Mouse (Mus musculus) limb, embryonic 11.5 days (tissue): ENCODE measurements at regions not wholly inside any gene's neighbourhood (a gene's known extent, or its start where the extent isn't known, plus 50 kb on each side); places are given as distances from the start of the nearest gene placed in this dataset.
A peak's percentile ranks its signal among the peaks of the same experiment; 100 is the strongest.

Experiments used
- ATAC-seq: fragments of 200-750 bp; cut with Nextera tagmentation; 2 replicates; pipeline ENCODE4 v1.8.0; 2017; ENCODE audit warnings: low read depth; ENCODE audit not compliant: insufficient number of reproducible peaks, low FRiP score, low TSS enrichment
- DNase-seq: peaks from one replicate; pipeline ENCODE4 v3.0.0-alpha.2; 2015; ENCODE audit warnings: low spot score
- H3K27ac ChIP-seq: fragments of 300-500 bp; sonication (generic); replicated peaks from 2 replicates; pipeline ENCODE4 v1.5.1; 2014; ENCODE audit warnings: low read depth, mild to moderate bottlenecking, low read length
- H3K27me3 ChIP-seq: fragments of 300-500 bp; sonication (generic); 2 replicates; pipeline ENCODE4 v1.6.1; 2014; ENCODE audit warnings: mild to moderate bottlenecking, low read length, mixed read lengths; ENCODE audit not compliant: control insufficient read depth, insufficient read depth
- H3K36me3 ChIP-seq: fragments of 300-500 bp; sonication (generic); 2 replicates; pipeline ENCODE4 v1.6.1; 2014; ENCODE audit warnings: mild to moderate bottlenecking, low read length, moderate library complexity, mixed read lengths; ENCODE audit not compliant: control insufficient read depth, insufficient read depth
- H3K4me1 ChIP-seq: fragments of 300-500 bp; sonication (generic); 2 replicates; pipeline ENCODE4 v1.6.1; 2014; ENCODE audit warnings: low read length, mixed read lengths; ENCODE audit not compliant: control insufficient read depth, insufficient read depth
- H3K4me2 ChIP-seq: fragments of 300-500 bp; sonication (generic); 2 replicates; pipeline ENCODE4 v1.6.1; 2014; ENCODE audit warnings: low read depth, mild to moderate bottlenecking, moderate library complexity; ENCODE audit not compliant: severe bottlenecking
- H3K4me3 ChIP-seq: fragments of 300-500 bp; sonication (generic); 2 replicates; pipeline ENCODE4 v1.5.1; 2014; ENCODE audit warnings: low read depth, low read length
- H3K9ac ChIP-seq: fragments of 300-500 bp; sonication (generic); 2 replicates; pipeline ENCODE4 v1.6.1; 2014; ENCODE audit warnings: mild to moderate bottlenecking, low read length
- H3K9me3 ChIP-seq: fragments of 300-500 bp; sonication (generic); 2 replicates; pipeline ENCODE4 v1.6.1; 2016; ENCODE audit warnings: low read length; ENCODE audit not compliant: control insufficient read depth
- WGBS: fragments of 180-500 bp; shearing (Covaris S2); extraction: QIAGEN DNeasy Blood & Tissue Kit; methylation state at CpG from one replicate; pipeline ENCODE4 v1.1.7; 2014; 5-methylcytosine and 5-hydroxymethylcytosine counted together

DNA sequence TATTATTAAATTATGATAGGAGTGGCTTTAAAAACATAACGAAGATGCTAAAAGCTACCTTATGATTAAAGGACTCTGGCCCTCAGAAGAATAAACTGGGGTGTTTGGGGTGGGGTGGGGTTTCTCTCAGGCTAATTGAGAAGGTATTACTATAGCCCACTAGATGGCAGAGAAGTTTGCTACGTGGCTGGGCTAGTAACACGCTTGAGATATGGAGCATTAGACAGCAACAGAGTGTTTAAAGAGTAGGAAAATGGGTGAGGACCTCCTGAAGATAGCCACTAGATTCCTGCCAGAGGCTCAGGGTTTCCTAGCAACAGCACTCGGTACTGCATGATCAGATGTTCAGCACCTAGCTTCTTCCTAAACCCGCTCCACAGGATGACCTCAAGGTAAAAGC, 76.7 kb upstream of the Gpc5 start:
- Histone ChIP-seq H3K4me1 (no peaks in the 10 kb centered on the region), H3K27me3 (no peaks in the 10 kb centered on the region), H3K4me2 (no peak overlapping the region), H3K36me3 (no peaks in the 10 kb centered on the region), H3K27ac (no peak overlapping the region), H3K9me3 (no peaks in the 10 kb centered on the region), H3K9ac (no peak overlapping the region), H3K4me3 (no peak overlapping the region)
- no peak for ATAC-seq
- 52% methylated on average over 5 of the region's 5 CpGs for WGBS
- DNase-seq: no peak

DNA sequence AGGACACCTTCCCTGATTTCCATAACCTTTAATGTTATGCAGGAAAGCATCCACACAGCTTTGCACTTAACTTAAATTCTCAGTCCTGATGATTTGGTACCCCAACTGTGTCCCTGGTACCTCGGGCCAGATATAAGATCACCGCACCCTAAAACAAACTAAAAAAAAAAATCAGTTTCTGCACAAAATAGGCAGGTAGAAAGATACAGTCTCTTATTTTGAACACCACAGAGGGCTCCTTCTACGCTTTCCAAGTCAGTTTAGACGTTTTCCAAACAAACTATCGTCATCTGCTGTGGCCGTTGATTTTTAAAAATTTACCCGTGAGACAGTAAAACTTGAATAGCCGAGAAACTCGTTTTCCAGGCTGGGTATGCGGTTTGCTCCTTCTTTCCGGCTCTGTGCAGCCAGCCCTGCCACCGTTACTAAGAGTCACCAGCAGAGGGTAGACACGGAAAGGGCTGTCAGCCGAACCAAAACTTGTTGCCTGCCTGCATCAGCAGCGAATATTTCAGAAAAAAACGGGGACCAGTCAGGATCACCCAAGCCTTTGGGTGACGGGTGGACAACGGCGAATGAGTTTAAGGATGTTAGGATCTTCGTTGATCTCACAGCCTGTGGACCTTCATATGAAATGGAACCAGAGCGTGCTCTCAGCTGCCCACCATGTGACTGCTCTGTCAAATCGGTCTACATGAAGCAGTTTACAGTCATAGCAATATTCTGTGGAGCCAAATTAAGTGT, 74.4 kb upstream of the Gpc5 start:
- H3K9ac ChIP-seq: no peak overlapping the region
- H3K9me3 ChIP-seq: no peaks in the 10 kb centered on the region
- whole genome bisulfite sequencing: 25% methylated on average over 22 of the region's 22 CpGs

DNA sequence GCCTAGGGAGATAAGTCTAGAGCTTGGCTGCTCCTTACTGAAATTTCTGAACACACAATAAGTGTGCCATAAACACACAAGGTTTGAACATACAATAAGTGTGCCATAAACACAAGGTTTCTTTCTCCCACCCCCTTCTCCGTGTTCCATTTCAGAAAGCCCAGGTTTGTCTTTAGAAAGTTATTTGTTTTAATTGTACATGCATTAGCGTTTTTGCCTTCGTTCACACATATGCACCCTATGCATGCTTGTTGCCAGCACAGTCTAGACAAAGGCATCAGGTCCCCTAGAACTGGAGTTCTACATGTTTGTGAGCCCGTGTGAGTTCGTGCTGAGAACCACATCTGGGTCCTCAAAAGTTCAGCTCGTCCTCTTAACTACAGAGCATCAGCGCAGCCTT, 64.0 kb upstream of the Gpc5 start:
- H3K4me1 ChIP-seq: no peaks in the 10 kb centered on the region
- DNase-seq: no peak
- H3K27ac ChIP-seq: no peak overlapping the region
- H3K36me3 ChIP-seq: no peaks in the 10 kb centered on the region
- H3K9ac ChIP-seq: no peak overlapping the region
- H3K9me3 ChIP-seq: no peaks in the 10 kb centered on the region
- no peak for ATAC-seq
- no peak overlapping the region for H3K4me2 ChIP-seq
- 88% methylated on average over 7 of the region's 7 CpGs for WGBS
- H3K27me3 ChIP-seq: no peaks in the 10 kb centered on the region
- no peak overlapping the region for H3K4me3 ChIP-seq

More for the DNA sequence above, 74.4 kb upstream of the Gpc5 start:
- Histone ChIP-seq H3K36me3 (no peaks in the 10 kb centered on the region), H3K27me3 (no peaks in the 10 kb centered on the region), H3K27ac (no peak overlapping the region), H3K4me2 (peak overlapping the region; percentile 30), H3K4me1 (no peaks in the 10 kb centered on the region), H3K4me3 (no peak overlapping the region)
- ATAC-seq (peak; percentile 75; the same call in 1 of the 2 replicates), DNase-seq (peak; percentile 74)

DNA sequence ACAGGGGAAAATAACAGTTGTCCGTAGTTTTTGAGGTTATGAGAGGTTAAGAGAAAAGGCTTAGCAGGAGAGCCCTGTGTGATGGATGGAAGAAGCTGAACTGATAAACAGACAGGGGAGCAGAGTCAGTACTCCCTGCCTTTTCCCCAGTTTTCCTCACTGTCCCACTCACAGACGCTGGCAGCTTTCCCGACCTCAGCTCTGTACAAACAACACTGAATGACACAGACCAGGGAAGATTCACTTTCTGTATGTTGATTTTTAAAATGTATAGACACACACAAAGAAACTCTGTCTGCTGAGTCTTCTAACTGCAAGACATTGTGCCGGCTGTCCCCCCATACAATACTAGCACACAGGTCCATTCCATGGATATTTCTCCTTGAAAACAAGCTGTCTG, 60.3 kb upstream of the Gpc5 start:
- 73% methylated on average over 4 of the region's 4 CpGs for WGBS
- Histone ChIP-seq H3K36me3 (no peaks in the 10 kb centered on the region), H3K27me3 (no peaks in the 10 kb centered on the region), H3K9ac (no peak overlapping the region), H3K27ac (no peak overlapping the region), H3K4me2 (no peak overlapping the region), H3K4me3 (no peak overlapping the region), H3K9me3 (no peaks in the 10 kb centered on the region), H3K4me1 (no peaks in the 10 kb centered on the region)
- DNase-seq (no peak), ATAC-seq (no peak)

DNA sequence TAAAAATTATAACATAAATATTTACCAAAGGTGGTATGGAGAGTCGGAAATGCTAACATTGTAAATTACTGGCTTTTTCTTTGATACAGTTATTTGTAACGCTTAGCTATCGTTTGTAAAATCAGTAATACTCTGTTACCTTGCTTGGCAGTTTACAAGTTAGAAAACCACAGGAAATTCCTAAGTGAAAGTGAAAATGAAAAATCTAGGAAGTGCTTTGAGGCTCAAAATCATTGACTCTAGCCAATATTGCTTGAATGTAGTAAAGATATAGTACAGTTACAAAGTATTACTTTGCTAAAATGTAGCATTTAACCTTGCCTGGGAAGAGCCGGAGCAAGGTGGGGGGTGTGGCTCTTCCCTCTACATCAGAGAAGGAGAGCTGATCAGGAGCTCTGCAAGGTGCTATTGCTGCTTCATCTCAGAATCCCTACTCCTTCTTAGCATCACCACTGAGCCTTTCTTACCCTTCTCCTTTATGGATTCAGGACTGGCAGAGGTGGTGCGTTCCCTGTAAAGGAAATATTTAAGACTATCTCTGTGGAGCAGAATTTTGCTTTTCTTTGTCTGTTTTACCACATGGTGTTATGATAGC, 58.5 kb upstream of the Gpc5 start:
- WGBS: 89% methylated on average over 5 of the region's 5 CpGs
- DNase-seq (no peak), ATAC-seq (no peak)
- no peak overlapping the region for H3K9ac ChIP-seq
- H3K4me3 ChIP-seq: no peak overlapping the region
- H3K9me3 ChIP-seq: no peaks in the 10 kb centered on the region
- H3K4me1 ChIP-seq: no peaks in the 10 kb centered on the region
- no peaks in the 10 kb centered on the region for H3K27me3 ChIP-seq
- no peak overlapping the region for H3K27ac ChIP-seq
- H3K36me3 ChIP-seq: no peaks in the 10 kb centered on the region
- H3K4me2 ChIP-seq: no peak overlapping the region

DNA sequence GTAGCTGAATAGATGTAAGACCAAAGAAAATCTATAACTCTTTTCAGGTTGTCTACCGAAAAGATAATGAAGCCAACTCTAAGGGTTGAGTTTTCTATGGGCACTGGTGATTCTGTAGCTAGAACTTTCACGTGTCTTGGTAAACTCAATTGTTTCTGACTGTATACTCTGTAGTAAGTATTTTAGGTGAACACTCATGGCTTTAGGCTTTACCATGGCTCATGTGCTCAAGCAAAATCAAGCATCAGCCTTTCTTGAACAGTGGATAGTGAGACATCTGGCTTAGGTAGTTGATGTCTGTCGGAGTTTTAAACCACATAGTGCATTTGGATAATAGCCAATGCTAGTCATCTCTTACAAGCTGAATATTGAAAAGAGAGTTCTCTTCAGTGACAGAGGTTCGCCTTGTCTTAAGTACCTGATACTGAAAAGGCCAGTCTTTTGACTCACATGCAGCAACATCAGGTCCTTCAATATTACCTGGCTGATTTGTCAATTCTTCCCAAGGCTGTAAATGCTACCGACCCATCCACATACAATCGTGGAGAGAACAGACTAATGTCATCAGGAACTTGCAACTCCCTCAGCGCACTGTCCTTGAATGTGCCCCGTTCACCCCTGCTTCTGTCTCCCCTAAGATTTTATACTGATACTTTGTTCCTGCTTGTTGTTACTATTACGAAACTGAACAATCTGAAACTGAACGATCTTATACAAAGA, 57.1 kb upstream of the Gpc5 start:
- WGBS: 94% methylated on average over 10 of the region's 10 CpGs
- no peak overlapping the region for H3K4me2 ChIP-seq
- no peak overlapping the region for H3K9ac ChIP-seq
- no peaks in the 10 kb centered on the region for H3K4me1 ChIP-seq
- ATAC-seq: no peak
- no peak for DNase-seq
- H3K9me3 ChIP-seq: no peaks in the 10 kb centered on the region
- H3K27ac ChIP-seq: no peak overlapping the region
- no peaks in the 10 kb centered on the region for H3K36me3 ChIP-seq
- H3K4me3 ChIP-seq: no peak overlapping the region
- H3K27me3 ChIP-seq: no peaks in the 10 kb centered on the region

DNA sequence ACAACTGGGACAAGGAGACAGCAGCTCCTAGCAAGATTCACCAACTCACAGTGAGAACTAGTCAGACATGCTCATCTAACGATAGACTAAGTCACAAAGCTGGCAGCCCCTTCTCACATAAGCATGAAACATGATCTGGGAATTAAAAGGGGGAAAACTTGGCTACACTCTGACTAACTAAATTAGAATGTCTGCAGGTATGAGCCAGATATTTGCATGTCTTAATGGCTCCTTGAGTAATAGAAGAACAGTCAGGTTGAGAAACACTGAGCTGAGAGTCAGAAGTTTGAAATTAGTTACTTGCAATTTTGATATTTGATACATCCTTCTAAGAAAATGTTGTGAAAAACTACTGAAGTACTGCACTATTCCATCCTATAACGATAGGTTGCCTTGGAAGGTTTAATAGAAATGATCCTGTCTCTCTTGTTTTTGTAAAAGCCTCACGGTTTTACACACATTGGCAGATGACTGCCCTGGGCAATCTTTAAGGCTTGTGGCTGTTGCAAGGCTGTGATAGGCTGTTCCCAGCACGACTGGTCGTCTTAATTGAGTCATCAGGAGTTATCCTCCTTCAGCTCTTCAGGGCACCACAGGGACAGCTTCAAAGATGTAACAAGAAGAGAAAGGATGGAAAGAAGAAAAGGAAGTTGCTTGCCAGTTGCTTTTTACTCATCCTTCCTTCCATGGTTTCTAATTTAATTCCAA, 54.8 kb upstream of the Gpc5 start:
- DNase-seq (no peak), ATAC-seq (no peak)
- no peak overlapping the region for H3K4me3 ChIP-seq
- H3K27ac ChIP-seq: no peak overlapping the region
- H3K27me3 ChIP-seq: no peaks in the 10 kb centered on the region
- no peaks in the 10 kb centered on the region for H3K9me3 ChIP-seq
- no peak overlapping the region for H3K4me2 ChIP-seq
- no peaks in the 10 kb centered on the region for H3K4me1 ChIP-seq
- H3K36me3 ChIP-seq: no peaks in the 10 kb centered on the region
- no peak overlapping the region for H3K9ac ChIP-seq
- WGBS: 30% methylated on average over 5 of the region's 5 CpGs

DNA sequence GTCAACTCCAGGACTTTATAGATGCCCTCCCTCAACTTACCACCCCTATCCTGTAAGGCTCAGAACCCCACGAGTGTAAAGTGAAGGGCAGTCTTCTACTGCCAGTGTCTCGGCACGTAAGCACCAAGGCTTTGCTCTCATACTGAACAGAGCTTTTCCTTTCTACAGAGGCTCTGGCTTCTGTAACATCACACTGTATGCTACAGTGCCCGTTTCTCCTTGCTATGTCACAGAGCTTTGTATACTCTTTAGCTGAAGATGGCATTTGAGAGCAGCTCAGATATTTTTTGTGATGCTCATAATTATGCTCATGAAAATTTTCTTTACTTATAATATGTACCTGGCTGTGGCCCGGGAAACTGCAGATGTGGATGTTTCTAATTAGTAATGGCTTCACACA, 53.2 kb upstream of the Gpc5 start:
- Histone ChIP-seq H3K4me3 (no peak overlapping the region), H3K9me3 (no peaks in the 10 kb centered on the region), H3K4me2 (no peak overlapping the region), H3K27ac (no peak overlapping the region), H3K4me1 (peaks cover 3% of the 10 kb centered on the region; the same call in 1 of the 2 replicates), H3K36me3 (no peaks in the 10 kb centered on the region), H3K27me3 (no peaks in the 10 kb centered on the region), H3K9ac (no peak overlapping the region)
- no peak for DNase-seq
- WGBS: 26% methylated on average over 5 of the region's 5 CpGs
- ATAC-seq: no peak
